Mouse (Mus musculus) ovary, postnatal 36 days (tissue): ENCODE results near the gene Efnb2.

Experiments used
- DNase-seq: peaks from one replicate; pipeline ENCODE4 v3.0.0; 2022; ENCODE audit warnings: low spot score, mixed read lengths

Efnb2 gene

GRCm38 (mm10) chr8:8569280-8569679 is 91.8 kb downstream of the Efnb2 start:
- DNase-seq = no peak

- DNase-seq = no peak
Observed at GRCm38 (mm10) chr8:8568215-8568773, 92.7 kb downstream of the Efnb2 start.
